Mouse (Mus musculus) liver, embryonic 11.5 days (tissue): ENCODE measurements around the gene Eefsec. TPM values are rescaled to one million over a fixed set of nuclear protein-coding genes. Genes with fewer than 3 reads are reported as not detected.

Experiments used
- ATAC-seq: fragments of 200-750 bp; cut with Nextera tagmentation; replicated peaks from 2 replicates; pipeline ENCODE4 v1.8.0; 2017; ENCODE audit warnings: moderate number of reproducible peaks, mild to moderate bottlenecking, moderate TSS enrichment, moderate library complexity; ENCODE audit not compliant: low FRiP score
- DNase-seq: peaks from one replicate; pipeline ENCODE4 v3.0.0-alpha.2; 2017; ENCODE audit warnings: low spot score
- H3K27ac ChIP-seq: fragments of 300-500 bp; sonication (generic); 2 replicates; pipeline ENCODE4 v1.5.1; 2014; ENCODE audit warnings: mild to moderate bottlenecking, low read depth, low read length, control low read depth
- H3K27me3 ChIP-seq: fragments of 300-500 bp; sonication (generic); replicated peaks from 2 replicates; pipeline ENCODE4 v1.6.1; 2014; ENCODE audit warnings: low read length, mixed read lengths; ENCODE audit not compliant: control insufficient read depth, insufficient read depth
- H3K36me3 ChIP-seq: fragments of 300-500 bp; sonication (generic); 2 replicates; pipeline ENCODE4 v1.6.1; 2014; ENCODE audit warnings: mild to moderate bottlenecking, low read length, moderate library complexity, mixed read lengths; ENCODE audit not compliant: control insufficient read depth, insufficient read depth
- H3K4me1 ChIP-seq: fragments of 300-500 bp; sonication (generic); replicated peaks from 2 replicates; pipeline ENCODE4 v1.6.1; 2014; ENCODE audit warnings: low read length, mixed read lengths; ENCODE audit not compliant: control insufficient read depth, insufficient read depth
- H3K4me2 ChIP-seq: fragments of 300-500 bp; sonication (generic); 2 replicates; pipeline ENCODE4 v1.6.1; 2014; ENCODE audit warnings: mild to moderate bottlenecking, control low read depth, moderate library complexity
- H3K4me3 ChIP-seq: fragments of 300-500 bp; sonication (generic); 2 replicates; pipeline ENCODE4 v1.5.1; 2014; ENCODE audit warnings: low read depth, low read length, control low read depth
- H3K9ac ChIP-seq: fragments of 300-500 bp; sonication (generic); 2 replicates; pipeline ENCODE4 v1.6.1; 2014; ENCODE audit warnings: low read depth, low read length, control low read depth
- H3K9me3 ChIP-seq: fragments of 300-500 bp; sonication (generic); 2 replicates; pipeline ENCODE4 v1.6.1; 2016; ENCODE audit warnings: low read length, inconsistent platforms, mixed read lengths; ENCODE audit not compliant: control insufficient read depth
- WGBS: fragments of 180-500 bp; shearing (Covaris S2); extraction: QIAGEN DNeasy Blood & Tissue Kit; methylation state at CpG from one replicate; pipeline ENCODE4 v1.1.7; 2014; 5-methylcytosine and 5-hydroxymethylcytosine counted together
- polyA plus RNA-seq: library from polyadenylated mRNA; unstranded; fragments of >200 nt; fragmentation: Nextera tagmentation; extraction: Ambion mirVana; gene quantifications from 2 replicates; pipeline ENCODE4 v1.2.1, GENCODE M21; 2014

Gene Eefsec
- polyA plus RNA-seq, 1 experiment from 2014 or later = 46.7 TPM

- Histone ChIP-seq H3K4me2 (no peak overlapping the region), H3K27ac (no peak overlapping the region), H3K9me3 (no peaks in the 10 kb centered on the region), H3K4me1 (no peaks in the 10 kb centered on the region), H3K27me3 (no peaks in the 10 kb centered on the region), H3K4me3 (no peak overlapping the region), H3K9ac (no peak overlapping the region), H3K36me3 (no peaks in the 10 kb centered on the region)
- ATAC-seq (no peak), DNase-seq (no peak)
- 78% methylated on average over 9 of the region's 9 CpGs for WGBS
Measured at GRCm38 (mm10) chr6:88313937-88314336, 132.4 kb downstream of the Eefsec start.

GRCm38 (mm10) chr6:88311593-88311992, 134.7 kb downstream of the Eefsec start:
- Histone ChIP-seq H3K27ac (no peak overlapping the region), H3K9me3 (no peaks in the 10 kb centered on the region), H3K36me3 (no peaks in the 10 kb centered on the region), H3K4me2 (no peak overlapping the region), H3K9ac (no peak overlapping the region), H3K4me3 (no peak overlapping the region), H3K4me1 (no peaks in the 10 kb centered on the region), H3K27me3 (no peaks in the 10 kb centered on the region)
- 90% methylated on average over 10 of the region's 10 CpGs for WGBS
- ATAC-seq = no peak
- DNase-seq = no peak

- DNase-seq (no peak), ATAC-seq (no peak)
- Histone ChIP-seq H3K27ac (no peak overlapping the region), H3K4me3 (no peak overlapping the region), H3K9ac (no peak overlapping the region), H3K36me3 (no peaks in the 10 kb centered on the region), H3K4me2 (no peak overlapping the region), H3K9me3 (no peaks in the 10 kb centered on the region), H3K27me3 (no peaks in the 10 kb centered on the region), H3K4me1 (no peaks in the 10 kb centered on the region)
- WGBS = 90% methylated on average over 4 of the region's 4 CpGs
Measured at GRCm38 (mm10) chr6:88306100-88306746, 140.1 kb downstream of the Eefsec start.

GRCm38 (mm10) chr6:88301234-88301633, 145.1 kb downstream of the Eefsec start:
- ATAC-seq = no peak
- H3K36me3 ChIP-seq = no peaks in the 10 kb centered on the region; the same call in none of the 2 replicates
- H3K9me3 ChIP-seq = no peaks in the 10 kb centered on the region
- H3K9ac ChIP-seq = no peak overlapping the region
- WGBS = 48% methylated on average over 7 of the region's 7 CpGs
- H3K4me3 ChIP-seq = no peak overlapping the region
- no peak overlapping the region for H3K27ac ChIP-seq
- no peaks in the 10 kb centered on the region for H3K4me1 ChIP-seq
- no peak overlapping the region for H3K4me2 ChIP-seq
- no peak for DNase-seq
- no peaks in the 10 kb centered on the region for H3K27me3 ChIP-seq

- no peak overlapping the region for H3K27ac ChIP-seq
- no peak overlapping the region for H3K9ac ChIP-seq
- H3K4me1 ChIP-seq = no peaks in the 10 kb centered on the region
- H3K9me3 ChIP-seq = no peaks in the 10 kb centered on the region
- H3K4me3 ChIP-seq = no peak overlapping the region
- ATAC-seq = no peak
- no peaks in the 10 kb centered on the region; the same call in none of the 2 replicates for H3K36me3 ChIP-seq
- WGBS = 64% methylated on average over 2 of the region's 2 CpGs
- no peak for DNase-seq
- no peaks in the 10 kb centered on the region; the same call in 1 of the 2 replicates for H3K27me3 ChIP-seq
- no peak overlapping the region for H3K4me2 ChIP-seq
Measured at GRCm38 (mm10) chr6:88299491-88299890, 146.8 kb downstream of the Eefsec start.

- no peak overlapping the region for H3K4me2 ChIP-seq
- H3K36me3 ChIP-seq = no peaks in the 10 kb centered on the region; the same call in none of the 2 replicates
- WGBS = 66% methylated on average over 4 of the region's 4 CpGs
- no peak overlapping the region for H3K9ac ChIP-seq
- no peak overlapping the region for H3K27ac ChIP-seq
- no peaks in the 10 kb centered on the region; the same call in 1 of the 2 replicates for H3K27me3 ChIP-seq
- DNase-seq (no peak), ATAC-seq (peak; percentile 77)
- no peaks in the 10 kb centered on the region for H3K9me3 ChIP-seq
- H3K4me3 ChIP-seq = no peak overlapping the region
- H3K4me1 ChIP-seq = peaks cover 9% of the 10 kb centered on the region
Measured at GRCm38 (mm10) chr6:88292274-88292909, 153.9 kb downstream of the Eefsec start.

GRCm38 (mm10) chr6:88290129-88290766, 156.1 kb downstream of the Eefsec start:
- ATAC-seq = no peak
- H3K9ac ChIP-seq = no peak overlapping the region
- H3K4me2 ChIP-seq = no peak overlapping the region
- WGBS = 85% methylated on average over 6 of the region's 6 CpGs
- H3K27ac ChIP-seq = no peak overlapping the region
- no peaks in the 10 kb centered on the region for H3K9me3 ChIP-seq
- DNase-seq = no peak
- H3K36me3 ChIP-seq = no peaks in the 10 kb centered on the region; the same call in 1 of the 2 replicates
- no peak overlapping the region for H3K4me3 ChIP-seq
- H3K4me1 ChIP-seq = peaks cover 9% of the 10 kb centered on the region
- H3K27me3 ChIP-seq = no peaks in the 10 kb centered on the region

GRCm38 (mm10) chr6:88278141-88278540, 168.2 kb downstream of the Eefsec start:
- DNase-seq (no peak), ATAC-seq (no peak)
- H3K4me3 ChIP-seq = no peak overlapping the region
- no peaks in the 10 kb centered on the region for H3K9me3 ChIP-seq
- H3K27me3 ChIP-seq = no peaks in the 10 kb centered on the region
- no peaks in the 10 kb centered on the region for H3K36me3 ChIP-seq
- no peak overlapping the region for H3K4me2 ChIP-seq
- WGBS = 68% methylated on average over 2 of the region's 2 CpGs
- no peak overlapping the region for H3K9ac ChIP-seq
- no peaks in the 10 kb centered on the region for H3K4me1 ChIP-seq
- H3K27ac ChIP-seq = no peak overlapping the region
